Mouse (Mus musculus): ENCODE measurements around the gene Tcta.

DNA sequence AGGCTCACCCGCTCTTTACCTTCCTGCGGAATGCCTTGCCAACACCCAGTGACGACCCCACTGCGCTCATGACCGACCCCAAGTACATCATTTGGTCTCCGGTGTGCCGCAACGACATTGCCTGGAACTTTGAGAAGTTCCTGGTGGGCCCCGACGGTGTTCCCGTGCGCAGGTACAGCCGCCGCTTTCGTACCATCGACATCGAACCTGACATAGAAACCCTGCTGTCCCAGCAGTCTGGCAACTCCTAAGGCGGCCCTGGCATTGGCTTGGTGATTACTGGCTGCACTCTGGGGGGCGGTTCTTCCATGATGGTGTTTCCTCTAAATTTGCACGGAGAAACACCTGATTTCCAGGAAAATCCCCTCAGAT, 33.9 kb upstream of the Tcta start:
- no peak for TF ChIP-seq FLI1 (IDR thresholded peaks at IDR 0.05; ENCODE audit: low read length)
- no peak for TF ChIP-seq GATA1 (IDR thresholded peaks at IDR 0.05; ENCODE audit: borderline replicate concordance, low read length)

All from megakaryocyte, embryonic 14.5 days (primary cell).